In genomic region chr9:43141839-43142238, GRCm38 (mm10) we compare ENCODE assay signal across 8 mouse cellular contexts. TPM values are rescaled to one million over a fixed set of nuclear protein-coding genes. Genes with fewer than 3 reads are reported as not detected.
DNase-seq lines count a peak whose midpoint lies in the region; ATAC-seq and TF ChIP-seq lines count a peak whose summit lies in the region.

No protein-coding gene starts in this region.

- no peak overlapping the region for H3K9ac ChIP-seq in ES-Bruce4 (ENCODE audit: low read depth, poor library complexity, severe bottlenecking)

- H3K4me1 ChIP-seq in ES-Bruce4 (ENCODE audit: control insufficient read depth, insufficient read depth, low read length) = no peaks in the 10 kb centered on the region

- H3K4me3 ChIP-seq in ES-Bruce4 (ENCODE audit: low read depth, low read length) = no peak overlapping the region

- no peaks in the 10 kb centered on the region for H3K9me3 ChIP-seq in ES-Bruce4 (replicated peaks; ENCODE audit: control insufficient read depth, insufficient read depth, low read length, poor library complexity, severe bottlenecking)

- ATAC-seq in granulocyte monocyte progenitor cell, adult 5-6 weeks (replicated peaks; ENCODE audit: poor library complexity, severe bottlenecking) = no peak; the same call in 1 of the 2 replicates

- H3K27me3 ChIP-seq in ES-Bruce4 (ENCODE audit: control insufficient read depth, insufficient read depth, low read length, poor library complexity, severe bottlenecking) = no peaks in the 10 kb centered on the region

- H3K36me3 ChIP-seq in ES-Bruce4 (ENCODE audit: control insufficient read depth, insufficient read depth, low read length, poor library complexity, severe bottlenecking) = no peaks in the 10 kb centered on the region

- peak; percentile 68 for TF ChIP-seq CTCF in ES-Bruce4 (IDR thresholded peaks at IDR 0.05; ENCODE audit: low read depth, low read length)

- TF ChIP-seq POLR2A in ES-Bruce4 (IDR thresholded peaks at IDR 0.05; ENCODE audit: insufficient read depth, low read length) = no peak

- no peak for TF ChIP-seq EP300 in ES-Bruce4 (IDR thresholded peaks at IDR 0.05; ENCODE audit: insufficient read depth, low read depth, low read length)

- peak; percentile 65 for DNase-seq in 416B (ENCODE audit: low read depth)
- peak; percentile 53 for DNase-seq in c-Kit-positive CD71-positive TER-119-positive erythroid progenitor cells, embryonic 14.5 days (ENCODE audit: low spot score)
- DNase-seq in frontal cortex, postnatal 25 days (ENCODE audit: low spot score in 2 of 2) = peak; percentile 59 to 68
- peak; percentile 81 for DNase-seq in kidney, postnatal 14 days
- DNase-seq in lung, adult 18-20 months = peak; percentile 42 to 62
- DNase-seq in right cerebral cortex, postnatal 10 days (ENCODE audit: low spot score in 2 of 2) = peak; percentile 72 to 82

- no peak overlapping the region for H3K27ac ChIP-seq in ES-Bruce4 (ENCODE audit: insufficient read depth, low read length)

RNA-seq across cellular contexts. Expression of gene Tmem136, which starts 25.5 kb away (rescaled TPM):
- 10.0 and 10.5 TPM in 2 replicates for polyA plus RNA-seq in ES-Bruce4 (2011; ENCODE audit: insufficient read depth, insufficient read length, low read depth, missing spikeins)
- not detected in 2 replicates for total RNA-seq in granulocyte monocyte progenitor cell, adult 5-6 weeks (2014; fragmentation: Nextera tagmentation)
- not detected in 2 replicates for total RNA-seq in granulocyte monocyte progenitor cell, adult 5-6 weeks (2017)

RNA-seq across cellular contexts. Expression of gene Arhgef12, which starts 34.8 kb away (rescaled TPM):
- 42.6 and 45.6 TPM in 2 replicates for polyA plus RNA-seq in ES-Bruce4 (2011; ENCODE audit: insufficient read depth, insufficient read length, low read depth, missing spikeins)
- total RNA-seq in granulocyte monocyte progenitor cell, adult 5-6 weeks (2014; fragmentation: Nextera tagmentation) = 0.06 and 0.28 TPM in 2 replicates
- 0.39 and 0.62 TPM in 2 replicates for total RNA-seq in granulocyte monocyte progenitor cell, adult 5-6 weeks (2017)
